Mouse (Mus musculus) small intestine, adult 2 months (tissue): Measurements from ENCODE around the gene Fnip1. TPM values are rescaled to one million over a fixed set of nuclear protein-coding genes. Genes with fewer than 3 reads are reported as not detected.

Experiments
- H3K27ac ChIP-seq: fragments of 200-500 bp; 2 replicates; pipeline ENCODE4 v1.5.1; 2012; ENCODE audit warnings: low read depth, low read length, control low read depth, inconsistent platforms; ENCODE audit not compliant: insufficient read depth
- H3K27me3 ChIP-seq: fragments of 200-500 bp; 2 replicates; pipeline ENCODE4 v1.6.1; 2012; ENCODE audit warnings: mild to moderate bottlenecking, moderate library complexity, low read length, inconsistent platforms; ENCODE audit not compliant: control insufficient read depth, insufficient read depth
- H3K36me3 ChIP-seq: fragments of 200-500 bp; 2 replicates; pipeline ENCODE4 v1.6.1; 2012; ENCODE audit warnings: mild to moderate bottlenecking, low read length, control low read depth, inconsistent platforms; ENCODE audit not compliant: control insufficient read depth, insufficient read depth
- H3K4me1 ChIP-seq: fragments of 200-500 bp; 2 replicates; pipeline ENCODE4 v1.6.1; 2012; ENCODE audit warnings: low read length, inconsistent platforms, mixed read lengths; ENCODE audit not compliant: control insufficient read depth, insufficient read depth, insufficient read length
- H3K4me3 ChIP-seq: fragments of 200-500 bp; 2 replicates; pipeline ENCODE4 v1.5.1; 2012; ENCODE audit warnings: low read depth, mild to moderate bottlenecking, control low read depth, inconsistent platforms, low read length, moderate library complexity
- CTCF ChIP-seq: fragments of 200-500 bp; IDR thresholded peaks from 2 replicates; pipeline ENCODE4 v1.5.1; 2012; ENCODE audit warnings: low read depth, mild to moderate bottlenecking, control low read depth, inconsistent platforms, low read length, moderate library complexity, mixed read lengths; ENCODE audit not compliant: insufficient replicate concordance, insufficient read length; ENCODE audit errors: extremely low read depth
- POLR2A ChIP-seq: fragments of 200-500 bp; IDR thresholded peaks from 2 replicates; pipeline ENCODE4 v1.6.1; 2012; ENCODE audit warnings: low read depth, mild to moderate bottlenecking, control low read depth, inconsistent platforms, low read length, moderate library complexity
- WGBS: fragments of 180-500 bp; shearing (Covaris S2); methylation state at CpG from one replicate; pipeline ENCODE4 v1.1.7; 2018; 5-methylcytosine and 5-hydroxymethylcytosine counted together
- polyA plus RNA-seq: library from polyadenylated mRNA; depleted of rRNA; stranded (reverse); fragments of >200 nt; gene quantifications from 2 replicates; pipeline ENCODE4 v1.2.3, GENCODE M21; 2012

Fnip1 gene
- polyA plus RNA-seq, 1 experiment: 1.9 TPM

DNA sequence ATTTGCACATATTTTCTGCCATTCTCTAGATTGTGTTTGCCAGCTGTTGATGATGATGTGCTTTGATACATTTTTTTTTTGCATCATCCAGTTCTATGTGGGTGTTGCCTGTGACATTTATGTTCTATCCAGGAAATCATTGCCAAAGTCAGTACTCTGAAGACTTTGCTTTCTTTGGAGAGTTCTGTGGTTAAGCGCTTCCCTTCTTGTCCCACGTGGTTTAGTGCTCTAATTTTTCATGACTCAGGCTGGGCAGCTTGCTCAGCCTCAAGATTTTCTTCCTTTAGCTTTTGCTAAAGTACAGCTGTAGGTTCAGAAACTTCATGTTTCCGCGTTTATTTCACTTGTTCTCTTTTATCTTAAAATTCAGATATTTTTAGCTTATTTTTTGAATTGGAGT is 54.6 kb downstream of the Fnip1 start:
- H3K36me3 ChIP-seq: peaks cover 17% of the 10 kb centered on the region
- no peaks in the 10 kb centered on the region for H3K4me1 ChIP-seq
- no peak overlapping the region for H3K4me3 ChIP-seq
- 72% methylated on average over 4 of the region's 4 CpGs for WGBS
- TF ChIP-seq CTCF: no peak
- TF ChIP-seq POLR2A: no peak
- H3K27ac ChIP-seq: no peak overlapping the region
- H3K27me3 ChIP-seq: no peaks in the 10 kb centered on the region

DNA sequence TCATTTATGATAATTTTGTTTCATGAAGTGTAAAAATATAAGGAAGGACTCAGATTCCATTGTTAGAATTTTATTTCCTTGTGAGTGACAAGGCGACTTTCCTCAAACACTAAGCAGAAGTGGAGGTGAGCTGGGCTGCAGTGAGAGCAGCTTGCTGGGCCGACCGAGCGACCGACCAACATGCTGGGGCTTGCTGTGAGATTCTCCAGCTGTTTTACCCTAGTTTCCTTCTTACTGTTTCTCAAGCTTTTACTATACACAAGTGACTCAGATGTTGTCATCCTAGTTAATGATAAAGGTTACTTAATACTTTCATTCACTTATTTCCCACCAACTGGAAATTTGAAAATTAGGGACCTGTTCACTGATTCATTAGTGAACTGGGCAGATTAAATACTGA is 61.8 kb downstream of the Fnip1 start:
- Histone ChIP-seq H3K4me3 (no peak overlapping the region), H3K4me1 (0 out of 2 replicates have a peak, but pooled peaks cover 2% of the 10 kb centered on the region), H3K27ac (no peak overlapping the region), H3K36me3 (peaks cover 35% of the 10 kb centered on the region), H3K27me3 (no peaks in the 10 kb centered on the region)
- WGBS: 80% methylated on average over 5 of the region's 5 CpGs
- no peak for TF ChIP-seq POLR2A
- TF ChIP-seq CTCF: no peak

DNA sequence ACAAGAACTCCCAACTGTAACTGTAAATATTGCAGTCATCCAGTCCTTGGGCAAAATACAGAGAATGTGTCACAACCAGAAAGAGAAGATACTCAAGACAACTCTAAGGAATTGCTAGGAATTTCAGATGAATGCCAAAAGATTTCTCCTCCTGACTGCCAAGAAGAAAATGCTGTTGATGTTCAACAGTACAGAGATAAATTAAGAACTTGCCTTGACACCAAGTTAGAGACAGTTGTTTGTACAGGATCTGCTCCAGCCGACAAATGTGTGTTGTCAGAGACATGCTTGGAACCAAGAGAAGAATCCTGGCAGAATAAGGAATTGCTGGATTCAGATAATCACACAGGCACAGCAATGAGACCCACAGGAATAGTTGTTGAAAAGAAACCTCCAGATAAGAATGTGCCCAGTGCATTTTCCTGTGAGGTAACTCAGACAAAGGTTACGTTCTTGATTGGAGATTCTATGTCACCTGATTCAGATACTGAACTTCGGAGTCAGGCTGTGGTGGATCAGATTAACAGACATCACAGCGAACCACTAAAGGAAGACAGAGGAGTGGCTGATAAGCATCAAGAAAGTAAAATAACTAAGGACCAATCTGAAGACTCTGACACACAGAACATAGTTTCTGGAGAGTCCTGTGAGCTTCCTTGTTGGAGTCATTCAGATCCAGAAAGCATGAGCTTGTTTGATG is 64.7 kb downstream of the Fnip1 start:
- H3K4me1 ChIP-seq: 0 out of 2 replicates have a peak, but pooled peaks cover 2% of the 10 kb centered on the region
- H3K36me3 ChIP-seq: peaks cover 37% of the 10 kb centered on the region
- TF ChIP-seq CTCF (no peak), POLR2A (no peak)
- no peaks in the 10 kb centered on the region for H3K27me3 ChIP-seq
- no peak overlapping the region for H3K27ac ChIP-seq
- no peak overlapping the region for H3K4me3 ChIP-seq
- WGBS: 66% methylated on average over 4 of the region's 4 CpGs

DNA sequence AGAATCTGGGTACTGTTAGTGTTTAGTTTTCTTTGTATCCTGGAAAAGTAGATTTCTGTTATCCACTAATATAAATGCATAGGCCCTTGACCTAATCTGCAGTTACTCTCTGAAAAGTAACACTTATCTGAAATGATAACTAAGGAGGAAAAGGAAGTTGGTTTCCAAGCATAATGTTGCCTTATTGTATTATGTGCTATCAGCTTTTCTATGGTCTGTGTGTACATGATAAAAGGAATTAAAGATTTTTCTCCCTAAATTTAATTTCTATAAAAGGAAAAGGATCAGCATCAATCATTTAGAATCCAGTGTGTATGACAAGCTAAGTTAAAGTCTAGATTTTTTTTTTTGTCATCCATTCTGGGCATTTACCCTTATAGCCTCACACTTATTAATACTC is 75.6 kb downstream of the Fnip1 start:
- H3K4me3 ChIP-seq: no peak overlapping the region
- no peak overlapping the region for H3K27ac ChIP-seq
- no peaks in the 10 kb centered on the region for H3K27me3 ChIP-seq
- TF ChIP-seq CTCF (no peak), POLR2A (no peak)
- no peaks in the 10 kb centered on the region for H3K4me1 ChIP-seq
- H3K36me3 ChIP-seq: peaks cover 14% of the 10 kb centered on the region

DNA sequence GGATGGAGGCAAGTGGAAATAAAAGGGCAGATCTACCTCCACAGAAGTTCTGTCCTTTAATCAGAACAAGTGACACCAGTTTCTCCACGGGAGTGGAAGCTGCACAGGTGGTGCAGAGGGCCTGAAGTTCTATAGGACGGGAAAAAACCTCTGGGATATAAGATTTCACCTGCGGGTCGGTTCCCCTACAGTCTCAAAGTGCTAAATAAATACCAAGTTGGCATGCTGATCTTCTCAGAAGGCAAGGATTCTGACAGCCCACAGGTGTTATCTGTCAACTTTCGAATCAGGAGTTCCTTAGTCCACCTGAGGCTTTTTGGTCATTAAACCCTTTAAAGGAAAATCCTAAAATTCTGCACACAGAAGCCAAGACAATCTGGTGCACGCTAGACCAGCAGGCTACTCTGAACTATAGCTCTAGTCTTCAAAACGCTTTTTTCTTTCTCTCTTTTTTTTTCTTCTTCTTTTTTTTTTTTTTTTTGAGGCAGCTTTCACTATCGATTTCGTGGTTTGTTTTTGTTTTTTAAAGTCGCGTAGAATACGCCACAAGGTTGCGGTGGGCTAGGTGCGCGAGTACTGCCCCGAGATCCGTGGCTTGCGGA is 84.0 kb downstream of the Fnip1 start:
- WGBS: under 1% methylated on average over 18 of the region's 18 CpGs
- Histone ChIP-seq H3K27me3 (no peaks in the 10 kb centered on the region), H3K4me1 (peaks cover 2% of the 10 kb centered on the region; the same call in 1 of the 2 replicates), H3K4me3 (peak overlapping the region; percentile 93), H3K27ac (peak overlapping the region; percentile 97), H3K36me3 (no peaks in the 10 kb centered on the region)
- TF ChIP-seq CTCF: no peak
- no peak for TF ChIP-seq POLR2A

DNA sequence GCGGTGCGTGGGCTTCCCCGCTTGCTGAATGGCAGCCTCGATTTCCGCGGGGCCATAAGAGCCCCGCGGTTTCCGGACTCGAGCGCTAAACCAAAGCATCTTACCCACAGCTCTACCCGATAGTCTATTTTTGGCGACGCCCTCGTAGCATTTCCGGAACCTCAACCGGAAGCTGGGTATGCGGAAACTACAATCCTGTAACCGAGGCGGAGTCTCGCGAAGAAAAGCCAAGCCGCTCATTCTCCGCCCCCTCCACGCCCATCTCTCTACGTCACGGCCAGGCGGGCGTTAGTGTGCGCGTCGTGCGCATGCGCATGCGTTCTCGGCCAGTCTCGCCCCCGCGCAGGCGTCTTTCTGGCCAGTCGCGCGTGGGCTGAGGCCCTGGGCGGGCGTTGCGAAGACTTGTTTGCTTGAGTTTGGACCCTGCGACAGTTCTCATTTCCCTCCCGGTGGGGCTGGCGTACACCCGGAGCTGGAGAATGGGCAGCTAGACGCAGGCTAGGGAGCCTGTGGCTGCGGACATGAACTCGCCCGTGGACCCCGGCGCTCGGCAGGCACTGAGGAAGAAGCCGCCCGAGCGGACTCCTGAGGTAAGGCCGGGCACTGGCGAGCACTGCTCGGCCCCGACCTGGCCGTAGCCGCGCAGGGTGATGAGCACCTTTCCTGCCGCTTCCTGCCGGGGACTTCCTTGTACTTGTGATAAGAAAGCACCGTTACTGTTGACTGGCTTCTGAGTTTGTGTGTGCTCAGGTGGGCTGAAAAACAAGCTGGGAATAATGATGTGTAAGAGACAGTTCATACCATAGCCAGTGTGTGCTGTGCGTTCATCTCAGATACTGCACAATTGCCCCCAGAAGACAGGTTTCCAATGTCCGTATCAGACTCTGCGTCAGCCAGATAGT is 84.8 kb downstream of the Fnip1 start, which contains the start of gene Rapgef6:
Gene Rapgef6 (plus strand): TSS at position 319 of the 902 bp plus-strand sequence.
- Histone ChIP-seq H3K4me1 (peaks cover 3% of the 10 kb centered on the region; the same call in 1 of the 2 replicates), H3K36me3 (no peaks in the 10 kb centered on the region), H3K4me3 (peak within 1 kb of the TSS; percentile 96), H3K27ac (peak within 1 kb of the TSS; percentile 97), H3K27me3 (no peaks in the 10 kb centered on the region)
- TF ChIP-seq CTCF: no peak
- TF ChIP-seq POLR2A: peak; percentile 63
- WGBS: under 1% methylated on average over 73 of the region's 73 CpGs
